Mouse (Mus musculus) gastrocnemius, postnatal 10 days (tissue): ENCODE data around the gene Tuba1a. TPM values are rescaled to one million over a fixed set of nuclear protein-coding genes. Genes with fewer than 3 reads are reported as not detected.
"Not testable (repeated sequence)": the region's sequence is repeated elsewhere in the genome, so short reads cannot be mapped to it uniquely, and the experiment has no call there.

Experiments used
- DNase-seq: peaks from one replicate; pipeline ENCODE4 v3.0.0; 2021; ENCODE audit warnings: mixed read lengths
- total RNA-seq, 2 experiments: library from RNA; stranded (reverse); gene quantifications; 2 replicates each; pipeline ENCODE4 v1.2.3; 2021

The Tuba1a gene
- total RNA-seq, 2 experiments from 2014 or later, result 171 to 195 TPM

DNA sequence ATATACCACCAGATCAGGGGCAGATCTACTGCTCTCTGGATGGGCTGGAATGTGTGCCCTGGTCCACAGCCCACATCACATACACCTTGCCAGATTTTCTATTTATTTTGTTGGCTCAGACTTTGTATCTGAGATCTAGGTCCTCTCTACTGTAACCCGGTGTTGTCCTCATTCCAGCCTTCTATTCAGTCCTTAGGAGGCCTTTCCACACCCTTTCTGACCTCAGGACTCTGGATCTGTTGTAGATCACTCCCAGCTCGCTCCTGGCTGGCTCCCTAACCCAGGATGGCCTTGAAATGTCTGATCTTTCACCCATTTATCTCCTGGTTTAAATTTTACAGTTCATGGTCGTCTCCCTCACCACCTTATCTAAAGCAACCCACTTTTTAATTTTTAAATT, 28.8 kb downstream of the Tuba1a start:
- no peak for DNase-seq

DNA sequence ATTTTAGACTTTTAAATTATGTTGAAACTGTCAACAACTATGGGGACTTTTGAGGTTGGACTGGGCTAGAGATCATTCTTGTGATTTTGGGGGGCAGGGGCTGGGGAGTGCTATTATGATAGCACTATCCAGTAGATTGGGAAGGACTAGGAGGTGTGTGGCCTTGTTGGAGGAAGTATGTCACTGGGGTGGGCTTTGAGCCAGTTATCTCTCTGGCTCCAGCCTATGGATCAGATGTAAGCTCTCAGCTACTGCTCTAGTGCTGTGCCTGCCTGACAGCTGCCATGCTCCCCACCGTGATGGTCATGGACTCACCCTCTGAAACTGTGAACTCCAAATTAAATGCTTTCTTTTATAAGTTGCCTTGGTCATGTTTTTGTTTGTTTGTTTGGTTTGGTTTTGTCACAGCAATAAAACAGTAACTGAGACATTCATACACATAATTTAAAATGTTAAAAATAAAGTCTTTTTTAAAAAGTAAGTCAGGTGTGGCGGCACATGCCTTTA, 30.4 kb downstream of the Tuba1a start:
- no peak for DNase-seq

DNA sequence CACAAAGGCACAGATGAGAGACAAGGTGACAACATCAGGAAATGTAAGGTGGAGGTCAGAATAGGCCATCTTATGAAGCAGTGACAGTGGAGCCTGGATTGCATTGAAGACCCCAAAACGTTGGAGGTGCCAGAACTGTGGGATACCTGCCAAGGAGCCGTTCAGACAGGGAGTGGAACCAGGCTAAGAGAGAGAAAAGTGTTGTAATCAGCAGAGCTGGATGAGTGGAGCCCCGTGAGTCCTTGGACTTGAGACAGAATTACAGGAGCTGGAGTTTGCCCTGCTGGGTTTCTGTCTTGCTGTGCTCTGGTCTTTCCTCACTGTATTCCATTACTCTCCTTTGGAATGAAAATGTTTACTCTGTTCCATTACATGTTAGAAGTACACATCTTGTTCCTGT, 30.9 kb downstream of the Tuba1a start:
- no peak for DNase-seq

DNA sequence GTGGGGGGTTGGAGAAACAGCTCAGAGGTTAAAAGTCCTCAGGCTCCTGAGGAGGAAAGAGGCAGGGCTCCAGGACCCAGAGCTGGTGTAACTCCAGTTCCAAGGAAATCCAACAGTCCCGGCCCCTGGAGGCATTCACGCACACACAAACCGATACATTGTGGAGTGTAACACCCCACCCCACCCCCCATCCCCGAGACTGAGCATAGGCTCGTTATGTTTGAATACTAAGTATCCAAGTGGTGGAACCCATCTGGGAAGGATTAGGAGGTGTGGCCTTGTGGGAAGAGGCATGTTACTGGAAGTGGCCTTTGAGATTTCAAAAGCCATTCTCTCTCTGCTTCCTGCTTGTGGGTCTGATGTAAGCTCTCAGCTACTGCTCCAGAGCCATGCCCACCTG, 32.0 kb downstream of the Tuba1a start:
- no peak for DNase-seq

DNA sequence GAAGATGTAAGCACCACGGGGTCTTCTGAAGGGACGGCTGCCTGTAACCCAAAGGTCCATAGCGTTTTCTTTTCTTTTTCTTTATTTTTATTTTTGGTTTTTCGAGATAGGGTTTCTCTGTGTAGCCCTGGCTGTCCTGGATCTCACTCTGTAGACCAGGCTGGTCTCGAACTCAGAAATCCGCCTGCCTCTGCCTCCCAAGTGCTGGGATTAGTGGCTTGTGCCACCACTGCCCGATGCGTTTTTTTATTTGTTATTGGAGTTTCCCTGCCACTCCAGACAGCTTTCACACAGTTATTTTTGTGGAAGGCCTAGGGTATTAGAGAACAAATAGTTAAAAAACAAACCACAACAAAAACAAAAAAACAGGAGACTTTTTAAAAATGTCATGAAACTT, 35.0 kb downstream of the Tuba1a start:
- not testable (repeated sequence) for DNase-seq

DNA sequence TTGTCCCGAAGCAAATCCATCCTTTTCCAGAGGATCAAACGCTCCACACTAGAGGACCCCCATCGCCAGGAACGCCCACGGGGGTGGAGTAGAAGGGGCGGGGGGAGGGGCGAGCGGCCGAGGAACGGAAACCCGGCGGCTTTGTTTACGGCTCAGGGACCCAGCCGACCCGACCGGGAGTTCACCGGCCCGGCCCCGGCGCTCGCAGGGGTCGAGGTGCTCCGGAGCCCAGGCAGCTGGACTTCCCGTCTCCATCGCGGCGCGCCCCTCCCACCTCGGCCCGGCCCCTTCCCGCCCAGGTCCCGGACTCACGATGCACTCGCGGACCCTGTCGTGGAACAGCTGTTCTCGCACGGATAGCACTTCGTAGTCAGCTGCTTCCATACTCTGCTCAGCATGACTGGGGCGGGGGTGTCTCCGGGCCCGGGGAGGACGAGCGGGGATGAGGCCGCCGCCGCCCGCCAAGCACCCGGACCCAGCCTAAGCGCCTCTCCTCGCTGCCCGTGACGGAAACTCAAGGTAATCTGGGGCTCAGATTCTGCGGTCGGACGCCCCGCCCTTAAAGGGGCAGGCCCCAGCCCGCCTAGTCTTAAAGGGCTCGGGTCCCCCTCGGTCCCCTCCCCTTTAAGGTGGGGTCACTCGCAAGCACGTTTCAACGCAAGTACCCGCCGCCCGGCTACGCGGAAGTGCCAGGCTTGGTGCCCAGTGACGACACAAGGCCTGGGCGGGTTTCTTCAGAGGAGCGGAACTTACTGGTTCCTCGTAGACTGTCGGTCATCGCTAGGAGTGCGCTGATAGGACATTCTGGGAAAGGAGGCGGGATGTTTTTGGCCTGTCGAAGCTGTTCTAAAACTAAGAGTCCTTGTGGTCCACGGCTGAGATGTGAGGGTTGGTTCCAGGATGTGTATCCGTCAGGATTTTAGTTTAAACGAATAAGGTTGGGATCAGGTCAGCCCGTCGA, 35.7 kb downstream of the Tuba1a start, which contains the start of gene Lmbr1l:
Lmbr1l (minus strand) TSS at position 694 of the 961 bp plus-strand sequence.
- DNase-seq, result peak; percentile 98

- DNase-seq, result no peak
Observed at GRCm38 (mm10) chr15:98917091-98917490, 36.4 kb downstream of the Tuba1a start.

- DNase-seq, result no peak
Observed at GRCm38 (mm10) chr15:98916016-98916415, 37.5 kb downstream of the Tuba1a start.

- no peak for DNase-seq
Observed at GRCm38 (mm10) chr15:98914903-98915302, 38.6 kb downstream of the Tuba1a start.

- DNase-seq, result peak; percentile 44
Observed at GRCm38 (mm10) chr15:98904692-98905091, 48.8 kb downstream of the Tuba1a start.

GRCm38 (mm10) chr15:98902600-98902999, 50.9 kb downstream of the Tuba1a start:
- DNase-seq, result no peak

DNA sequence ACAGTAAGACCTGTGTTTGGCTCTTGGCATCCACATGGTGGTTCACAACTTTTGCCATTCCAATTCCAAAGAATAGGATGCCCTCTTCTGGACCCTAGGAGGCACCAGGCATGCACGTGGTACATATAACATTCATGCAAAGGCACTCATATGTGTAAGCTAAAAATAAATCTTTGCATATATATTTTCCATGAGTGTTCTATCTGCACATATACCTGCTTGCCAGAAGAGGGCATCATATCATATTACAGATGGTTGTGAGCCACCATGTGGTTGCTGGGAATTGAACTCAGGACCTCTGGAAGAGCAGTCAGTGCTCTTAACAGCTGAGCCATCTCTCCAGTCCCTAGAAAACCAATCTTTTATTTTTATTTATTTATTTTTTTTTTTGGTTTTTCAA, 52.0 kb downstream of the Tuba1a start:
- no peak for DNase-seq

Other genes with a start within 250 kb of the Tuba1a start
- not detected for gene Ccdc65, start 245.5 kb downstream of the Tuba1a start, total RNA-seq
- gene Fkbp11, start 225.5 kb downstream of the Tuba1a start, total RNA-seq, result 10 to 100 TPM in 1 of 2 experiments, 1 to 10 TPM in 1; 8.0 to 13.1 TPM
- gene Arf3, start 190.5 kb downstream of the Tuba1a start, total RNA-seq, result 10 to 100 TPM; 21.2 to 24.2 TPM
- 1 to 10 TPM; 1.3 to 1.5 TPM for gene Wnt10b, start 175.6 kb downstream of the Tuba1a start, total RNA-seq
- not detected for gene Wnt1, start 163.8 kb downstream of the Tuba1a start, total RNA-seq
- gene Ddn, start 144.2 kb downstream of the Tuba1a start, total RNA-seq, result 1 to 10 TPM; 2.2 to 2.7 TPM
- 10 to 100 TPM; 35.8 to 36.6 TPM for gene Prkag1, start 122.2 kb downstream of the Tuba1a start, total RNA-seq
- gene Kmt2d, start 82.5 kb downstream of the Tuba1a start, total RNA-seq, result 10 to 100 TPM; 46.9 to 59.9 TPM
- 1 to 10 TPM; 2.1 to 2.7 TPM for gene Rhebl1, start 59.2 kb downstream of the Tuba1a start, total RNA-seq
- 1 to 10 TPM; 3.6 to 4.0 TPM for gene Dhh, start 55.2 kb downstream of the Tuba1a start, total RNA-seq
- 1 to 10 TPM; 8.1 to 9.9 TPM for gene Lmbr1l, start 35.5 kb downstream of the Tuba1a start, total RNA-seq
- 100 to 1,000 TPM; 188 to 204 TPM for gene Tuba1b, start 19.1 kb downstream of the Tuba1a start, total RNA-seq
- gene Gm49450, start 152 bp downstream of the Tuba1a start, total RNA-seq, result not detected
- 10 to 100 TPM; 31.9 to 39.8 TPM for gene Tuba1c, start 76.2 kb upstream of the Tuba1a start, total RNA-seq
- 1 to 10 TPM; 1.7 to 2.0 TPM for gene Prph, start 101.5 kb upstream of the Tuba1a start, total RNA-seq
- gene Troap, start 120.9 kb upstream of the Tuba1a start, total RNA-seq, result 1 to 10 TPM; 2.5 to 4.6 TPM
- gene C1ql4, start 134.1 kb upstream of the Tuba1a start, total RNA-seq, result not detected
- under 1 TPM in 1 of 2 experiments, not detected in 1; 0.50 TPM for gene Dnajc22, start 139.5 kb upstream of the Tuba1a start, total RNA-seq
- gene Spats2, start 172.2 kb upstream of the Tuba1a start, total RNA-seq, result 10 to 100 TPM; 12.3 to 14.5 TPM